Mouse (Mus musculus): ENCODE data around the gene Pim1.

Gene Pim1

GRCm38 (mm10) chr17:29465405-29466010 lies 25.0 kb upstream of the Pim1 start:
- peak; percentile 48 for DNase-seq (ENCODE audit: extremely low spot score, low spot score)

GRCm38 (mm10) chr17:29467030-29467429 lies 23.5 kb upstream of the Pim1 start:
- DNase-seq (ENCODE audit: extremely low spot score, low spot score), result peak; percentile 35

- DNase-seq (ENCODE audit: extremely low spot score, low spot score), result no peak
Measured at GRCm38 (mm10) chr17:29473466-29473865, 17.1 kb upstream of the Pim1 start.

- DNase-seq (ENCODE audit: extremely low spot score, low spot score), result no peak
Measured at GRCm38 (mm10) chr17:29474036-29474435, 16.5 kb upstream of the Pim1 start.

GRCm38 (mm10) chr17:29475142-29475541 lies 15.4 kb upstream of the Pim1 start:
- DNase-seq (ENCODE audit: extremely low spot score, low spot score), result no peak

- DNase-seq (ENCODE audit: extremely low spot score, low spot score), result no peak
Measured at GRCm38 (mm10) chr17:29476461-29476860, 14.1 kb upstream of the Pim1 start.

GRCm38 (mm10) chr17:29477357-29477756 lies 13.2 kb upstream of the Pim1 start:
- no peak for DNase-seq (ENCODE audit: extremely low spot score, low spot score)

GRCm38 (mm10) chr17:29478271-29478670 lies 12.3 kb upstream of the Pim1 start:
- DNase-seq (ENCODE audit: extremely low spot score, low spot score), result no peak

- DNase-seq (ENCODE audit: extremely low spot score, low spot score), result no peak
Measured at GRCm38 (mm10) chr17:29480256-29480655, 10.3 kb upstream of the Pim1 start.

GRCm38 (mm10) chr17:29482632-29483031 lies 7.9 kb upstream of the Pim1 start:
- DNase-seq (ENCODE audit: extremely low spot score, low spot score), result no peak

GRCm38 (mm10) chr17:29483282-29483681 lies 7.3 kb upstream of the Pim1 start:
- DNase-seq (ENCODE audit: extremely low spot score, low spot score), result no peak

GRCm38 (mm10) chr17:29484431-29484830 lies 6.1 kb upstream of the Pim1 start:
- no peak for DNase-seq (ENCODE audit: extremely low spot score, low spot score)

- DNase-seq (ENCODE audit: extremely low spot score, low spot score), result no peak
Measured at GRCm38 (mm10) chr17:29485336-29486233, 5.0 kb upstream of the Pim1 start.

- DNase-seq (ENCODE audit: extremely low spot score, low spot score), result no peak
Measured at GRCm38 (mm10) chr17:29488257-29488977, 2.1 kb upstream of the Pim1 start.

- no peak for DNase-seq (ENCODE audit: extremely low spot score, low spot score)
Measured at GRCm38 (mm10) chr17:29488978-29489970, 1.3 kb upstream of the Pim1 start.

GRCm38 (mm10) chr17:29489971-29490712 lies 411 bp upstream of the Pim1 start:
- DNase-seq (ENCODE audit: extremely low spot score, low spot score), result peak; percentile 100

- peak; percentile 77 for DNase-seq (ENCODE audit: extremely low spot score, low spot score)
Measured at GRCm38 (mm10) chr17:29491591-29492268, 1.2 kb downstream of the Pim1 start.

- peak; percentile 73 for DNase-seq (ENCODE audit: extremely low spot score, low spot score)
Measured at GRCm38 (mm10) chr17:29492269-29493191, 2.0 kb downstream of the Pim1 start.

Data from neural tube, embryonic 10.5 days (tissue).